Mouse (Mus musculus) embryonic facial prominence, embryonic 14.5 days (tissue): ENCODE data around the gene AW549877. TPM values are rescaled to one million over a fixed set of nuclear protein-coding genes. Genes with fewer than 3 reads are reported as not detected.

Source experiments
- ATAC-seq: fragments of 200-750 bp; cut with Nextera tagmentation; 2 replicates; pipeline ENCODE4 v1.8.0; 2017; ENCODE audit warnings: low read depth, moderate number of reproducible peaks, moderate TSS enrichment
- DNase-seq: peaks from one replicate; pipeline ENCODE4 v3.0.0-alpha.2; 2015; ENCODE audit warnings: low spot score
- H3K27ac ChIP-seq: fragments of 300-500 bp; sonication (generic); replicated peaks from 2 replicates; pipeline ENCODE4 v1.5.1; 2014; ENCODE audit warnings: low read depth, mild to moderate bottlenecking, low read length, moderate library complexity
- H3K27me3 ChIP-seq: fragments of 300-500 bp; sonication (generic); replicated peaks from 2 replicates; pipeline ENCODE4 v1.6.1; 2014; ENCODE audit warnings: low read length; ENCODE audit not compliant: control insufficient read depth, insufficient read depth
- H3K36me3 ChIP-seq: fragments of 300-500 bp; sonication (generic); 2 replicates; pipeline ENCODE4 v1.6.1; 2014; ENCODE audit warnings: low read length, mixed read lengths; ENCODE audit not compliant: control insufficient read depth, insufficient read depth
- H3K4me1 ChIP-seq: fragments of 300-500 bp; sonication (generic); 2 replicates; pipeline ENCODE4 v1.6.1; 2014; ENCODE audit warnings: antibody characterized with exemption, low read length; ENCODE audit not compliant: control insufficient read depth, insufficient read depth
- H3K4me2 ChIP-seq: fragments of 300-500 bp; sonication (generic); 2 replicates; pipeline ENCODE4 v1.6.1; 2014; ENCODE audit warnings: low read depth, mild to moderate bottlenecking, low read length, moderate library complexity, mixed read lengths
- H3K4me3 ChIP-seq: fragments of 300-500 bp; sonication (generic); 2 replicates; pipeline ENCODE4 v1.5.1; 2014; ENCODE audit warnings: low read depth, mild to moderate bottlenecking, low read length
- H3K9ac ChIP-seq: fragments of 300-500 bp; sonication (generic); 2 replicates; pipeline ENCODE4 v1.6.1; 2014; ENCODE audit warnings: low read depth, mild to moderate bottlenecking, low read length, moderate library complexity, mixed read lengths
- H3K9me3 ChIP-seq: fragments of 300-500 bp; sonication (generic); 2 replicates; pipeline ENCODE4 v1.6.1; 2016; ENCODE audit warnings: low read length; ENCODE audit not compliant: control insufficient read depth
- WGBS: fragments of 180-500 bp; shearing (Covaris S2); extraction: QIAGEN DNeasy Blood & Tissue Kit; methylation state at CpG from one replicate; pipeline ENCODE4 v1.1.7; 2014; 5-methylcytosine and 5-hydroxymethylcytosine counted together
- polyA plus RNA-seq: library from polyadenylated mRNA; unstranded; fragments of >200 nt; fragmentation: Nextera tagmentation; extraction: Ambion mirVana; gene quantifications from 2 replicates; pipeline ENCODE4 v1.2.1, GENCODE M21; 2014

The AW549877 gene
- polyA plus RNA-seq, 1 experiment from 2014 or later = 41.8 TPM

GRCm38 (mm10) chr15:4026231-4026773 lies 30.8 kb upstream of the AW549877 start, which contains the start of gene Oxct1:
TSS of gene Oxct1 (plus strand) at chr15:4026383.
- ATAC-seq = peak; percentile 96
- Histone ChIP-seq H3K4me1 (peaks cover 18% of the 10 kb centered on the region), H3K36me3 (no peaks in the 10 kb centered on the region), H3K4me3 (peak within 1 kb of the TSS; percentile 68), H3K27me3 (no peaks in the 10 kb centered on the region), H3K4me2 (peak within 1 kb of the TSS; percentile 62), H3K9me3 (no peaks in the 10 kb centered on the region), H3K27ac (peak within 1 kb of the TSS; percentile 99), H3K9ac (peak within 1 kb of the TSS; percentile 88)
- WGBS = under 1% methylated on average over 38 of the region's 45 CpGs
- peak; percentile 97 for DNase-seq

DNA sequence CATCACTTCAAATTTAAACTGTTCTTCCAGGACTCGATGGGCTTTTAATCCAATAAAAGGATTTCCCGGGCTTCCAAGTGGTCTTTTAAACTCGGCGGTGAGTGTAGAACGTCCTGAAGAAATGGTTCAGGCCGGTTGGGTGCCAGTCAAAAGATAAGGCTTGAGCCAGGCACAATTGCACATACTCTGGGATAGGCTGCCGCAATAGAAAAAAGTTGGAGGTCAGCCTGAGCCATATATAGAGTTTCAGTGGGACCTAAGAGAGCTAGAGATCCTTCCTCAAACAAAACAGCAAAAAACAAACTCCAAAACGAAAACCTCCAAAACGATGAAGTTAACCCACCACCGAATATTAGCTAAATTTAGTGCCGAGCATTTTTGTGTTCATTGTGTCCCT lies 30.0 kb upstream of the AW549877 start:
- H3K4me2 ChIP-seq = peak overlapping the region; percentile 62
- H3K27me3 ChIP-seq = no peaks in the 10 kb centered on the region
- 66% methylated on average over 11 of the region's 11 CpGs for WGBS
- no peaks in the 10 kb centered on the region for H3K9me3 ChIP-seq
- peak overlapping the region; percentile 88; the same call in 1 of the 2 replicates for H3K9ac ChIP-seq
- peaks cover 18% of the 10 kb centered on the region for H3K4me1 ChIP-seq
- ATAC-seq (no peak), DNase-seq (no peak)
- H3K36me3 ChIP-seq = no peaks in the 10 kb centered on the region
- peak overlapping the region; percentile 68 for H3K4me3 ChIP-seq
- peak overlapping the region; percentile 99 for H3K27ac ChIP-seq

- Histone ChIP-seq H3K4me3 (no peak overlapping the region), H3K27me3 (no peaks in the 10 kb centered on the region), H3K9ac (no peak overlapping the region), H3K4me1 (peaks cover 18% of the 10 kb centered on the region), H3K9me3 (no peaks in the 10 kb centered on the region), H3K4me2 (no peak overlapping the region), H3K27ac (no peak overlapping the region), H3K36me3 (no peaks in the 10 kb centered on the region)
- ATAC-seq (no peak), DNase-seq (no peak)
- WGBS = 75% methylated on average over 13 of the region's 13 CpGs
Observed at GRCm38 (mm10) chr15:4024726-4025507, 29.4 kb upstream of the AW549877 start.

GRCm38 (mm10) chr15:4023747-4024146 lies 28.2 kb upstream of the AW549877 start:
- no peak for ATAC-seq

GRCm38 (mm10) chr15:4020711-4021110 lies 25.2 kb upstream of the AW549877 start:
- ATAC-seq = 0 out of 2 replicates have a peak, but pooled peaks have one; percentile 22
- no peak overlapping the region for H3K4me2 ChIP-seq
- no peak overlapping the region for H3K4me3 ChIP-seq
- no peak overlapping the region for H3K27ac ChIP-seq
- no peak overlapping the region for H3K9ac ChIP-seq
- H3K4me1 ChIP-seq = 0 out of 2 replicates have a peak, but pooled peaks cover 5% of the 10 kb centered on the region
- no peaks in the 10 kb centered on the region for H3K36me3 ChIP-seq
- 84% methylated on average over 4 of the region's 4 CpGs for WGBS
- DNase-seq = peak; percentile 44
- H3K9me3 ChIP-seq = no peaks in the 10 kb centered on the region
- no peaks in the 10 kb centered on the region for H3K27me3 ChIP-seq

More at GRCm38 (mm10) chr15:4023747-4024146, 28.2 kb upstream of the AW549877 start:
- H3K9ac ChIP-seq = no peak overlapping the region
- H3K9me3 ChIP-seq = no peaks in the 10 kb centered on the region
- H3K27ac ChIP-seq = no peak overlapping the region; the same call in 1 of the 2 replicates
- no peaks in the 10 kb centered on the region for H3K36me3 ChIP-seq
- H3K4me3 ChIP-seq = no peak overlapping the region
- H3K4me2 ChIP-seq = no peak overlapping the region
- H3K4me1 ChIP-seq = peaks cover 18% of the 10 kb centered on the region
- no peaks in the 10 kb centered on the region for H3K27me3 ChIP-seq
- WGBS = 81% methylated on average over 2 of the region's 2 CpGs
- peak; percentile 58 for DNase-seq

GRCm38 (mm10) chr15:4013873-4014272 lies 18.3 kb upstream of the AW549877 start:
- no peaks in the 10 kb centered on the region for H3K36me3 ChIP-seq
- ATAC-seq = no peak
- H3K4me1 ChIP-seq = no peaks in the 10 kb centered on the region
- no peak overlapping the region for H3K4me2 ChIP-seq
- WGBS = 77% methylated on average over 2 of the region's 2 CpGs
- H3K9me3 ChIP-seq = no peaks in the 10 kb centered on the region
- H3K27me3 ChIP-seq = no peaks in the 10 kb centered on the region
- H3K4me3 ChIP-seq = no peak overlapping the region
- H3K9ac ChIP-seq = no peak overlapping the region
- no peak for DNase-seq
- no peak overlapping the region for H3K27ac ChIP-seq

- Histone ChIP-seq H3K4me1 (no peaks in the 10 kb centered on the region), H3K27ac (no peak overlapping the region), H3K4me2 (no peak overlapping the region), H3K27me3 (no peaks in the 10 kb centered on the region), H3K4me3 (no peak overlapping the region), H3K9me3 (peaks cover 8% of the 10 kb centered on the region), H3K36me3 (no peaks in the 10 kb centered on the region), H3K9ac (no peak overlapping the region)
- 85% methylated on average over 2 of the region's 2 CpGs for WGBS
- no peak for ATAC-seq
- no peak for DNase-seq
Observed at GRCm38 (mm10) chr15:4000536-4000935, 5.0 kb upstream of the AW549877 start.

- WGBS = 77% methylated on average over 2 of the region's 2 CpGs
Observed at GRCm38 (mm10) chr15:3999144-3999543, 3.6 kb upstream of the AW549877 start.

More at GRCm38 (mm10) chr15:3999144-3999543, 3.6 kb upstream of the AW549877 start:
- no peaks in the 10 kb centered on the region for H3K27me3 ChIP-seq
- DNase-seq = no peak
- no peak for ATAC-seq
- H3K36me3 ChIP-seq = no peaks in the 10 kb centered on the region
- H3K9me3 ChIP-seq = no peaks in the 10 kb centered on the region
- H3K4me2 ChIP-seq = no peak overlapping the region
- no peak overlapping the region for H3K27ac ChIP-seq
- H3K9ac ChIP-seq = no peak overlapping the region
- H3K4me3 ChIP-seq = no peak overlapping the region
- H3K4me1 ChIP-seq = peaks cover 6% of the 10 kb centered on the region
